Comparison of ENCODE assay signal across 10 mouse cellular contexts in genomic region chr4:67589501-67589900, GRCm38 (mm10).
"Had no signal": no experiment of that assay in that cellular context is flagged by ENCODE, and none has a peak within 500 bp of the region (broad histone marks: within the 10 kb centered on the region; RNA-seq: fewer than 3 reads in every experiment).

No protein-coding gene starts in this region.

- H3K9ac ChIP-seq: liver, embryonic 15.5 days had no signal

- H3K9me3 ChIP-seq: limb, embryonic 10.5 days; liver, embryonic 15.5 days had no signal

- H3K4me1 ChIP-seq: limb, embryonic 10.5 days; liver, embryonic 15.5 days had no signal

- DNase-seq: kidney, postnatal 25 days; lung, adult 2 months; lung, postnatal 36 days; thymus, postnatal 4 days had no signal

- H3K27me3 ChIP-seq: liver, embryonic 15.5 days had no signal

- ATAC-seq: lung, postnatal 0 days had no signal

- H3K27ac ChIP-seq: left cerebral cortex, adult 2 months; limb, embryonic 10.5 days; liver, embryonic 15.5 days; stomach, postnatal 0 days had no signal

- H3K36me3 ChIP-seq: limb, embryonic 10.5 days; liver, embryonic 15.5 days had no signal

- H3K4me3 ChIP-seq: left cerebral cortex, adult 2 months; limb, embryonic 10.5 days; liver, embryonic 15.5 days had no signal

- H3K4me2 ChIP-seq: liver, embryonic 11.5 days; liver, embryonic 15.5 days had no signal
